Mouse (Mus musculus): Measurements from ENCODE around the gene Lgsn.
A peak's percentile ranks its signal among the peaks of the same experiment; 100 is the strongest.

Gene Lgsn

GRCm38 (mm10) chr1:31220599-31221250 lies 44.5 kb downstream of the Lgsn start:
- DNase-seq (ENCODE audit: low spot score): no peak

- no peak for DNase-seq (ENCODE audit: low spot score)
Measured at GRCm38 (mm10) chr1:31222564-31222963, 46.4 kb downstream of the Lgsn start, which contains the start of the genes 4931428L18Rik and Pih1d3. TSS of gene 4931428L18Rik (minus strand) at chr1:31222684. TSS of gene Pih1d3 (plus strand) at chr1:31222838.

- DNase-seq (ENCODE audit: low spot score): peak; percentile 7
Measured at GRCm38 (mm10) chr1:31233319-31234036, 57.3 kb downstream of the Lgsn start.

All from left cerebral cortex, adult 11 months (tissue).